Mouse (Mus musculus) spleen, adult 2 months (tissue): ENCODE results near the gene Cmtm1.

Source experiments
- CTCF ChIP-seq: fragments of 200-500 bp; IDR thresholded peaks from 2 replicates; pipeline ENCODE4 v1.5.1; 2011; ENCODE audit warnings: mild to moderate bottlenecking, inconsistent platforms; ENCODE audit not compliant: insufficient read depth, insufficient read length, insufficient replicate concordance; ENCODE audit errors: extremely low read depth
- POLR2A ChIP-seq: fragments of 200-500 bp; IDR thresholded peaks from 2 replicates; pipeline ENCODE4 v1.6.1; 2011; ENCODE audit warnings: low read depth, low read length, inconsistent platforms

GRCm38 (mm10) chr8:104342426-104342825 is 32.5 kb upstream of the Cmtm1 start:
- TF ChIP-seq CTCF (no peak), POLR2A (no peak)
